Mouse (Mus musculus): ENCODE data around the gene Ubxn11. TPM values are rescaled to one million over a fixed set of nuclear protein-coding genes. Genes with fewer than 3 reads are reported as not detected.

Ubxn11 gene
- total and polyA plus RNA-seq, 3 experiments, result 1.6 to 6.9 (median 2.1) TPM

DNA sequence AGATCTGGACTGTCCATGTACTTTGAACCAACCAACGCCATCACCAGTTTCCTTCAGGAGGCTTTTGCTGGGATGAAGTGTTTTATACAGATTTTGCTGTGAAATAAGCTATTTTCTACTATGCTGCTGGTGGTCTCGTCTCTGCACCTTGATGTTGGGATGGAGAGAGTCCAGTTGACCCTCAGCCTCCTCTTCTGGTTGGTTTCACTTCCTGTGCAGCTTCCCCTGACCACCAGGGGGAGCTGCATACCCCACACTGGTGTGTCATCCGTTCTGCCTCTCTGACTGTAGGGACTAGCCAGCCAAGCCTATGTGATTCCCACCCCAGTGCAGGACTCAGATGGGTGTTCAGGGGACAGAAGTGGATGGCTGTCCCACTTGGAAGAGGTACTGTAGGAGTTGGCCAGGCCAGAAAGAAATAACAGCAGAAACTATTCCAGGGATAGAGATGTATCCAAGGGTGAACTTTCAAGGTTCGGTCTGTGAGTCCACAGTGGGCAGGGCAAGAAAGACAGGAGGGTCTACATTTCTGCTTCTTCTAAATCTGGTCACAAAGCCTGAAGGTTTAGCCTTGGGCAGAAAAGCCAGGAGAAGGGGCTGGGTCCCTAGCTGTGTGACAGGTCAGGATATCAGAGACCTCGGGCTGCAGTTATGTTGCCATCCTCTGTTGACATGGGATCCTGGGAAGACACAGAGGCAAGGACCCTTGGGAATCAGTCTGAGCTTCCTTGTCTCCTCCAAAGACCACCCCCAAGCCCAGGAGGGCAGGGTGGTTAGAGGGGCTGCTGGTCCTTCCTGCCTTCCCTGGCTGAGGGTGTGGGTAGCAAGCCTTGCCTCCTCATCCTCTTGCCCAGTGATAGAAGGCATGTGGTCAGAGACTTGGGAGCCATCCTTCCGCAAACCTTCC lies 9.7 kb upstream of the Ubxn11 start:
- Histone ChIP-seq H3K27me3 (ENCODE audit: control insufficient read depth, insufficient read depth, low read length) (no peaks in the 10 kb centered on the region), H3K4me3 (no peak overlapping the region), H3K4me1 (ENCODE audit: control insufficient read depth, insufficient read depth, low read length) (no peaks in the 10 kb centered on the region), H3K36me3 (ENCODE audit: control insufficient read depth, insufficient read depth, low read length) (no peaks in the 10 kb centered on the region), H3K79me2 (replicated peaks; ENCODE audit: control insufficient read depth, insufficient read depth, low read length) (no peaks in the 10 kb centered on the region), H3K27ac (no peak overlapping the region), H3K9ac (ENCODE audit: low read depth, low read length) (no peak overlapping the region)
- DNase-seq, result peak; percentile 60 to 66
- TF ChIP-seq CTCF (IDR thresholded peaks at IDR 0.05), result peak; percentile 80
- no peak for TF ChIP-seq EP300 (IDR thresholded peaks at IDR 0.05; ENCODE audit: insufficient read depth, low read depth, low read length)
- intact Hi-C loops (cut with DNase I), result loop anchor here (2.0 kb wide), 1 partner anchor 32 kb away; no protein-coding TSS in a partner anchor
- WGBS, result 67% methylated on average over 6 of the region's 6 CpGs

DNA sequence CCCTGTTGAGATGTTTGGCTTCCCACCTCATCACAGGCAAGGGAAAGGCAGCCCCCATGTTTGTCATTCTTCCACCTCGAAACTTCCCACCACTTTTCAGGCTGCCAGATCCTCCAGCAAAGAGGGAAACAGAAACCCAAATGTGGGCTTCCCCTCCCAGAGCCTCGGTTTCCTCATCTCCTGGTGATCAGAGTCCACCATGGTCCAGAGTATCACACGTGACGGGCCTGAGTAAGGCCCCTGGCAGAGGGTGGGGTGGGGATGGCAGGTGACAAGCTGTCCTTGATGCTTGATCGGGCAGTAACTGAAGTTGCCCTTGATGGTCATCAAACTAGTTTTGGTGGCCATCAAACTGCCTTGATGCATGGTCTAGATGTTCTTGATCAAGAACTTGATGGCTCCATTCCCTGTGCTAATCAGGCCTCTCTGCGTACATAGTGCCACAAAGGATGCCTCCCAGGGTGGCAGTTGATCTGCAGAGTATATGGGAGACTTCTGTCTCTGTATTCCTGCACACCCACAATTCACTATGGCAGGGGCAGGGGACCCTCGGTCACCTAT lies 8.3 kb upstream of the Ubxn11 start:
- DNase-seq, result no peak
- no peak for TF ChIP-seq EP300 (IDR thresholded peaks at IDR 0.05; ENCODE audit: insufficient read depth, low read depth, low read length)
- no peak for TF ChIP-seq POLR2A (IDR thresholded peaks at IDR 0.05; ENCODE audit: insufficient read depth, low read depth, low read length)
- TF ChIP-seq CTCF (IDR thresholded peaks at IDR 0.05), result no peak
- Histone ChIP-seq H3K36me3 (ENCODE audit: control insufficient read depth, insufficient read depth, low read length) (no peaks in the 10 kb centered on the region), H3K79me2 (replicated peaks; ENCODE audit: control insufficient read depth, insufficient read depth, low read length) (no peaks in the 10 kb centered on the region), H3K4me1 (ENCODE audit: control insufficient read depth, insufficient read depth, low read length) (no peaks in the 10 kb centered on the region; the same call in 1 of the 2 replicates), H3K27ac (no peak overlapping the region), H3K27me3 (ENCODE audit: control insufficient read depth, insufficient read depth, low read length) (no peaks in the 10 kb centered on the region), H3K9ac (ENCODE audit: low read depth, low read length) (no peak overlapping the region), H3K4me3 (no peak overlapping the region)
- WGBS, result 77% methylated on average over 7 of the region's 7 CpGs
- intact Hi-C loops (cut with DNase I), result no loop called here

DNA sequence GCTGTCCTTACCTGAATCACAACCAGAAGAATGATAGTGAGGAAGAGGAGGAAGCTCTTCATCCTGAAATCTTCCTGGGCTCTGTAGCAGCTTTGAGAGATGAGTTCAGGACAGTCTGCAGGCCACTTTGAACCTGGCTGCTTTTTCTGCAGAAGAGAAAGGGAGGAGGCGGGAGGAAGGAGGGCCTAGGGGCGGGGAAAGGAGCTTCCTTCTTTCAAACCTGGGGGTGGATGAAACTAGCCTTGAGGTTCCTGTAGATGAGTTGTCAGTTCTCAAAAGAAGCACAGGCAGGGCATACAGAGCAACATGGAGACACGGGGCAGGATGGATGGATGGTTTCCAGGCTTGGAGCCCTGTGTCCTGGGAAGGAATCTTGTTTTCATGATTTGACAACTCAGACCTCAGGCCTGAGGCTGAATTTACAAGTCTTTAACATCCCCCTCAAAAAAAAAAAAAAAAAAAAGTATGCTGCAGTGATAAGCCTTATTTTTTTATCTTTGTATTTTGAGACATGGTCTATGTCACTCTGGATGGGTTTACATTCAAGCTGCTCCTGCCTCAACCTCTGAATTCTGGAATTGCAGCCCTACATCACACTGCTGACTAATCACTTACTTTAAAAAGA lies 7.3 kb upstream of the Ubxn11 start, which contains the start of gene Cd52:
Gene Cd52, minus strand, starts transcription at position 160 of the 625 bp plus-strand sequence.
- Histone ChIP-seq H3K27ac (no peak within 1 kb of the TSS), H3K36me3 (ENCODE audit: control insufficient read depth, insufficient read depth, low read length) (no peaks in the 10 kb centered on the region), H3K27me3 (ENCODE audit: control insufficient read depth, insufficient read depth, low read length) (no peaks in the 10 kb centered on the region), H3K9ac (ENCODE audit: low read depth, low read length) (no peak within 1 kb of the TSS), H3K79me2 (replicated peaks; ENCODE audit: control insufficient read depth, insufficient read depth, low read length) (no peaks in the 10 kb centered on the region), H3K4me3 (no peak within 1 kb of the TSS), H3K4me1 (ENCODE audit: control insufficient read depth, insufficient read depth, low read length) (no peaks in the 10 kb centered on the region; the same call in 1 of the 2 replicates)
- intact Hi-C loops (cut with DNase I), result no loop called here
- peak in 1 of 2 experiments; percentile 65 for DNase-seq
- WGBS, result 58% methylated on average over 3 of the region's 3 CpGs
- TF ChIP-seq EP300 (IDR thresholded peaks at IDR 0.05; ENCODE audit: insufficient read depth, low read depth, low read length), result no peak
- 0 out of 2 replicates have a peak, but pooled peaks have one; percentile 15 for TF ChIP-seq POLR2A (IDR thresholded peaks at IDR 0.05; ENCODE audit: insufficient read depth, low read depth, low read length)

DNA sequence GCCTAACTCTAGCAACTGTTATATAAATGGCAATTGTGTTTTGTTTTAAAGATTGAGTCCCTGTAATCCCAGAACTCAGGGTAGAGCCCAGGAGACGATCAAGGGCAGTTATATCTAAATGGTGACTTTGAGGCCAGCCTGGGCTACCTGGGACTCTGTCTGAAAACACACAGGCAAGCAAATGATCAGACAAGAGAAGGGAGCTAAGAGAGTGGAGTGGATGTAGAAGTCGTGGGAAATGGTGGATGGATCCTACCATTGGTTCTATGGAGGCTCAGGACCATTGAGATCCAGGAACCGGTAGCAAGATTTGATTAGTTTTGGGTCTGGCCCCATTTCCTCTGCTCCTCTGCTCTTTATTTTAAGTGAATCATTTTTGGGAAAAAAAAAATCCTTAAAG lies 6.2 kb upstream of the Ubxn11 start:
- no peak for DNase-seq
- no peaks in the 10 kb centered on the region for H3K36me3 ChIP-seq (ENCODE audit: control insufficient read depth, insufficient read depth, low read length)
- no peak overlapping the region for H3K9ac ChIP-seq (ENCODE audit: low read depth, low read length)
- intact Hi-C loops (cut with DNase I), result no loop called here
- H3K27ac ChIP-seq, result no peak overlapping the region
- 76% methylated on average over 3 of the region's 3 CpGs for WGBS
- no peaks in the 10 kb centered on the region for H3K27me3 ChIP-seq (ENCODE audit: control insufficient read depth, insufficient read depth, low read length)
- H3K79me2 ChIP-seq (replicated peaks; ENCODE audit: control insufficient read depth, insufficient read depth, low read length), result no peaks in the 10 kb centered on the region
- H3K4me3 ChIP-seq, result no peak overlapping the region
- H3K4me1 ChIP-seq (ENCODE audit: control insufficient read depth, insufficient read depth, low read length), result no peaks in the 10 kb centered on the region; the same call in 1 of the 2 replicates
- TF ChIP-seq CTCF (IDR thresholded peaks at IDR 0.05) (no peak), EP300 (IDR thresholded peaks at IDR 0.05; ENCODE audit: insufficient read depth, low read depth, low read length) (no peak), POLR2A (IDR thresholded peaks at IDR 0.05; ENCODE audit: insufficient read depth, low read depth, low read length) (no peak)

DNA sequence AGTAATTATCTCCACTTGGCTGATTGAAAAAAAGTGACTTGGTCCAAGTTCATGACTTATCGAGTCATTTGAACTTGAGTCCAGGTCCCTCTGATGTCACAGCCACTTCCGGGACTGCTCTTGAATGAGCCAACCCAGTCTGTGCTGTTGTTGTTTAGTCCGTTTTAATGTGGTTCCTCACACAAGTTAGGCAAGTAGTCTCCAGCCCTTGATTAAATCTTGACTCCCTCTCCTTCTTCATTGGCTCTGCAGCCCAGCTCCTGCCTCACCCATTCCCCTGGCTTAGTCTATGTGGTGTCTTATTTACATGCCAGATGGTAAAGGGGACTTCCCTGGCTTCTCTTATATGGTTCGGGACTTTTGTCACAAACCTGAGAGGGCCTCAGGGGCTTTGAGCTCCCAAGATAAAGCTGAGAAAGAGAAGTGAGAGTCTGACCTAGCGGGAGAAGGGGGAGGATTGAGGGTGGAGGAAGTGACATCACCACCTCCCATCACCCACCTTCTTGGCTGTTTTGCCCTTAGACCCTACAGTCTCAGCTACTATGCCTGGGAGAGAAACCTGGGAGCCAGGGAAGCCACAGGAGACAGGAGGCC lies 5.3 kb upstream of the Ubxn11 start:
- Histone ChIP-seq H3K9ac (ENCODE audit: low read depth, low read length) (no peak overlapping the region), H3K4me1 (ENCODE audit: control insufficient read depth, insufficient read depth, low read length) (no peaks in the 10 kb centered on the region; the same call in 1 of the 2 replicates), H3K36me3 (ENCODE audit: control insufficient read depth, insufficient read depth, low read length) (no peaks in the 10 kb centered on the region), H3K79me2 (replicated peaks; ENCODE audit: control insufficient read depth, insufficient read depth, low read length) (no peaks in the 10 kb centered on the region), H3K27me3 (ENCODE audit: control insufficient read depth, insufficient read depth, low read length) (no peaks in the 10 kb centered on the region), H3K27ac (no peak overlapping the region; the same call in 1 of the 2 replicates), H3K4me3 (no peak overlapping the region)
- DNase-seq, result peak in 1 of 2 experiments; percentile 47
- TF ChIP-seq EP300 (IDR thresholded peaks at IDR 0.05; ENCODE audit: insufficient read depth, low read depth, low read length) (no peak), CTCF (IDR thresholded peaks at IDR 0.05) (no peak), POLR2A (IDR thresholded peaks at IDR 0.05; ENCODE audit: insufficient read depth, low read depth, low read length) (no peak)
- 51% methylated on average over 5 of the region's 5 CpGs for WGBS
- intact Hi-C loops (cut with DNase I), result no loop called here
